Mouse (Mus musculus): ENCODE measurements around the gene Tnfrsf1b. TPM values are rescaled to one million over a fixed set of nuclear protein-coding genes. Genes with fewer than 3 reads are reported as not detected.

The Tnfrsf1b gene
- polyA plus RNA-seq (2014; fragmentation: Nextera tagmentation; extraction: Ambion mirVana), result 3.3 and 3.4 TPM in 2 replicates

DNA sequence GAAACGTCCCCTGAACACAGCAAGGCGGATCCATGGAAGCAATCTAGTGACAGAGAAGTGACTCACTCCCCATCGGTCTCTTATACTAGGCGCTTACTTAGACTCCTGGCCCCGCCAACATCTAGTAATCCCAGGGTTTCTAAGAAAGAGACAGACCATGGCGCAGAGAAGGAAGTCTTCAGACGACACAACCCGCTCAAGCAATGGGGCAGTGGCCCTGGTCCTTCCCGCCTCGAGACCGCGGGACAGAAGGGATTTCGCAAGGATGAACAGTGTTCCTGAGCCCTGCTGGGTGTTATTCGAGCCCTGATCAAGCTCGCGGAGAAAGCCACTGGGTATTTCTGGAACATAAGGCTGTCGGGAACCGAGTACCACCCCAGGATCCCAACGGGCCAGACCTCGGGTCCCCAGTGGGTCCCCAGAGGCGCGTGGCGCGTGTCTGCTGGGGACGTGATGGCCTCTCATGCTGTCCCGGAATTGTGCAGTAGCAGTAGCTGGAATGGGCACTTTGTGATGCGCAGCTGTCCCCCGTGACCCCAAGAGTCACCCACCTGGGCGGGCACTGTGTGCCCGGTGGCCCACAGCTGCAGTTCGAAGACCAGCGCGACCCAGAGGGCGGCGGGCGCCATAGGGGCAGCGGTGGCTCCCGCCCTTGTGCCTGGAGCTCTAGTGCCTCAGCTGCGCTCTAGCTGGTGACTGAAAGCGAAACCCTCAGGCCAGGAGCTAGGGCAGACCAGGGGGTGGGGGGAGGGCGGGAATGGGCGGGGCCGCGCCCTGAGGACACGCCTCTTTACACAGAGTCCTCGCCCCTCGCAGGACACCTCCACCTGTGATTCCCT lies at the start of gene Tnfrsf1b:
Gene Tnfrsf1b (minus strand): TSS at position 698 of the 839 bp plus-strand sequence.
- Histone ChIP-seq H3K27ac (ENCODE audit: low read depth) (no peak within 1 kb of the TSS), H3K4me1 (ENCODE audit: insufficient read depth) (no peaks in the 10 kb centered on the region), H3K4me2 (peak within 1 kb of the TSS; percentile 75), H3K9me3 (ENCODE audit: low read depth, low read length) (no peaks in the 10 kb centered on the region), H3K9ac (peak within 1 kb of the TSS; percentile 44), H3K36me3 (ENCODE audit: insufficient read depth) (no peaks in the 10 kb centered on the region), H3K27me3 (ENCODE audit: insufficient read depth, low read length) (peaks cover 31% of the 10 kb centered on the region), H3K4me3 (ENCODE audit: low read depth, low read length) (peak within 1 kb of the TSS; percentile 44)
- no peak for TF ChIP-seq CTCF (IDR thresholded peaks at IDR 0.05; ENCODE audit: low read depth)
- 2% methylated on average over 47 of the region's 47 CpGs for WGBS
- ATAC-seq (ENCODE audit: insufficient read depth) (peak; percentile 90), DNase-seq (peak; percentile 53)

DNA sequence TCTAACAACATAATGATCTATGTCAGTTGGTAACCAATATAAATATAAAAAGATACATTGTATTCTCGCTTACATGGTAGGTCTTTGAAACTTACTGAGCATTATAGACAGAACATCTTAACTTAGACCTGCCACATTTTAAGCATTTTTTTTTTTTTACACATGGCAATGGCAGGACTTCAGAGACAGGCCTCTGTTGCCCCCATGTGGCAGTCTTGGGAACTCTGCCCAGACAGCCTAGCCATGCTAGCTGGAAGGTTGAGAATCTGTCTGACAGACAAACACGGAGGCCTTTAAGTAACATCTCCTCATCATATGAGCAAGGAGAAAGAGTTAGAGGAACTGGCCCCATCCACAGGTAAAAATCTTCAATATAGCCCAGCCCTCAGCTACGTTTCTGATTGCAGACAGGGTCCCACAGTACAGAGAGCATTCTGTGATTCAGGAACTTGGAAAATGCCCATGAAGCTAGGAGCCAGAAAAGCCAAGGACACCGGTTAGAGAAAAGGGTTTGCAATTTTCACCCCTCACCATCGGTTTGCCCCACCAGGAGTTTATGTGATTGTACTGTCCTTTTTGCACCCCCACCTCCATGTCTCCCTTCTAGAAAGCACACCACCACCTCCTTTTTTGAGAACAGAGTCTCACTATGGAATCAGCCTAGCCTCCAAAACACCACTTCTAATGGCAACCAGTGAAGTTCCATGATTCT lies 49.1 kb upstream of the Tnfrsf1b start:
- no peak overlapping the region for H3K9ac ChIP-seq
- H3K4me3 ChIP-seq (ENCODE audit: low read depth, low read length), result no peak overlapping the region
- no peak overlapping the region for H3K4me2 ChIP-seq
- H3K9me3 ChIP-seq (ENCODE audit: low read depth, low read length), result no peaks in the 10 kb centered on the region
- H3K36me3 ChIP-seq (ENCODE audit: insufficient read depth), result no peaks in the 10 kb centered on the region
- H3K4me1 ChIP-seq (ENCODE audit: insufficient read depth), result no peaks in the 10 kb centered on the region
- TF ChIP-seq CTCF (IDR thresholded peaks at IDR 0.05; ENCODE audit: low read depth), result peak; percentile 81
- ATAC-seq (ENCODE audit: insufficient read depth), result no peak
- WGBS, result 45% methylated on average over 5 of the region's 5 CpGs
- no peak overlapping the region for H3K27ac ChIP-seq (ENCODE audit: low read depth)
- peak; percentile 82 for DNase-seq
- H3K27me3 ChIP-seq (ENCODE audit: insufficient read depth, low read length), result no peaks in the 10 kb centered on the region

DNA sequence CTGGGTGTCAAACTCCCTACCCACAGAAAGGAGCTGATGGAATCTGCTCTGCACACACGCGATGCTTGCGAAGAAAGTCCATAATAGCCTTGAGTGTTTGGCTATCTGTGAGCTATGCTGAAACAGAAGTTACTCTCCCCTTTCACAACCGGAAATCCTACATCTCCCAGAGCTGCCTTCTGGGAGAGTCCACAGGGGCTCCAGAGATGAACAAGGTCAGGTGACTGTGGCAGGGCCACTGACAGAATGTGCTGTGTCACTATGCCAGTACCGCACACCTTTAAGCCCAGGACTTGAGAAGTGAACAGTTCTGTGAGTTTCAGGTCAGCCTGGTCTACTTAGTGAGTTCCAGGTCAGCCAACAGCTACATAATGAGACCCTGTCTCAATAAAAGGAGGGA lies 47.9 kb upstream of the Tnfrsf1b start:
- Histone ChIP-seq H3K4me1 (ENCODE audit: insufficient read depth) (no peaks in the 10 kb centered on the region), H3K27me3 (ENCODE audit: insufficient read depth, low read length) (no peaks in the 10 kb centered on the region), H3K36me3 (ENCODE audit: insufficient read depth) (no peaks in the 10 kb centered on the region), H3K4me3 (ENCODE audit: low read depth, low read length) (no peak overlapping the region), H3K4me2 (no peak overlapping the region), H3K27ac (ENCODE audit: low read depth) (no peak overlapping the region), H3K9ac (no peak overlapping the region), H3K9me3 (ENCODE audit: low read depth, low read length) (no peaks in the 10 kb centered on the region)
- DNase-seq, result no peak
- ATAC-seq (ENCODE audit: insufficient read depth), result no peak
- no peak for TF ChIP-seq CTCF (IDR thresholded peaks at IDR 0.05; ENCODE audit: low read depth)
- 74% methylated on average over 5 of the region's 5 CpGs for WGBS

- Histone ChIP-seq H3K9ac (no peak overlapping the region), H3K4me3 (ENCODE audit: low read depth, low read length) (no peak overlapping the region), H3K27ac (ENCODE audit: low read depth) (no peak overlapping the region), H3K36me3 (ENCODE audit: insufficient read depth) (no peaks in the 10 kb centered on the region), H3K4me2 (no peak overlapping the region), H3K9me3 (ENCODE audit: low read depth, low read length) (no peaks in the 10 kb centered on the region), H3K27me3 (ENCODE audit: insufficient read depth, low read length) (no peaks in the 10 kb centered on the region), H3K4me1 (ENCODE audit: insufficient read depth) (no peaks in the 10 kb centered on the region)
- ATAC-seq (ENCODE audit: insufficient read depth) (peak; percentile 69), DNase-seq (peak; percentile 93)
- WGBS, result 47% methylated on average over 4 of the region's 4 CpGs
- peak; percentile 86 for TF ChIP-seq CTCF (IDR thresholded peaks at IDR 0.05; ENCODE audit: low read depth)
Observed at GRCm38 (mm10) chr4:145286369-145287120, 39.9 kb upstream of the Tnfrsf1b start.

DNA sequence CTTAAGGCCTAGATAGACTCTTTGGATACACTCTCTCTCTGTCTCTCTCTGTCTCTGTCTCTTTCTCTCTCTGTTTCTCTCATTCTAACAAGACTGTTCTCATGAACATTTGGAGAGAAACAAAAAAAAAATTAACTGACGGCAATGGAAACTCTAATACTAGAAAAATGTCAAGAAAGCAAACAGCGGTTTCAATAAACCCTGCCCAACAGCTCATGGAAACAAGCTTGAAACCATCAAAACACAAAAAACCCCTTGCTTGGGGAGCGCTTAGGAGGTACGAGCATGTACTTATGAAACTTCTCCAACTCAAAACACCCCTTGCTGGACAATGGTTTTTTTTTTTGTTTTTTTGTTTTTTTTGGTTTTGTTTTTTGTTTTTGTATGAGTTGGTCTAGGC lies 38.0 kb upstream of the Tnfrsf1b start:
- no peak for TF ChIP-seq CTCF (IDR thresholded peaks at IDR 0.05; ENCODE audit: low read depth)
- H3K27ac ChIP-seq (ENCODE audit: low read depth), result no peak overlapping the region
- no peak overlapping the region for H3K9ac ChIP-seq
- ATAC-seq (ENCODE audit: insufficient read depth), result no peak
- no peak overlapping the region for H3K4me2 ChIP-seq
- H3K4me3 ChIP-seq (ENCODE audit: low read depth, low read length), result no peak overlapping the region
- H3K4me1 ChIP-seq (ENCODE audit: insufficient read depth), result no peaks in the 10 kb centered on the region
- H3K27me3 ChIP-seq (ENCODE audit: insufficient read depth, low read length), result no peaks in the 10 kb centered on the region
- no peaks in the 10 kb centered on the region for H3K9me3 ChIP-seq (ENCODE audit: low read depth, low read length)
- 84% methylated on average over 4 of the region's 4 CpGs for WGBS
- no peak for DNase-seq
- no peaks in the 10 kb centered on the region for H3K36me3 ChIP-seq (ENCODE audit: insufficient read depth)

DNA sequence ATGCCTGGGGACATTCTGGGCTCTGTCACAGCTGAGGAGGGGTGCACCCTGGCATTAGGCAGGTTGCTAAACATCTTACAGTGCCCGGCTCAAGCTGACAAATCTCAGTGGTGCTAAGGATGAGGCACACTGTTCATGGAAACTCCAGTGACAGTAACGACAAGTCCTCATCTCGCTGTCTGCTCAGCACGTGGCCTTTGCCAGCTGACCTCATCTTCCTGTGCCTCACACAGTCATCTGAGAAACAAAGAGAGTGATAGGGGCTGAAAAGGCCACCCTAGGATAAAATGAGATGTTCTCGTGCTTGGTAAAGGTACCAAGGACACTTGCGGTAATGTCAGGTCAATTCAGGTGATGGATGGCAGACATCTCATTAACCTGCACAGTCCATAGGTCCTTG lies 36.8 kb upstream of the Tnfrsf1b start:
- no peak overlapping the region for H3K27ac ChIP-seq (ENCODE audit: low read depth)
- no peak overlapping the region for H3K9ac ChIP-seq
- WGBS, result 52% methylated on average over 6 of the region's 6 CpGs
- ATAC-seq (ENCODE audit: insufficient read depth) (no peak), DNase-seq (no peak)
- H3K4me2 ChIP-seq, result no peak overlapping the region
- TF ChIP-seq CTCF (IDR thresholded peaks at IDR 0.05; ENCODE audit: low read depth), result no peak
- H3K9me3 ChIP-seq (ENCODE audit: low read depth, low read length), result no peaks in the 10 kb centered on the region
- H3K36me3 ChIP-seq (ENCODE audit: insufficient read depth), result no peaks in the 10 kb centered on the region
- H3K4me3 ChIP-seq (ENCODE audit: low read depth, low read length), result no peak overlapping the region
- H3K27me3 ChIP-seq (ENCODE audit: insufficient read depth, low read length), result no peaks in the 10 kb centered on the region
- H3K4me1 ChIP-seq (ENCODE audit: insufficient read depth), result no peaks in the 10 kb centered on the region
